7 mouse cellular contexts compared by ENCODE assay signal in the genomic region with DNA sequence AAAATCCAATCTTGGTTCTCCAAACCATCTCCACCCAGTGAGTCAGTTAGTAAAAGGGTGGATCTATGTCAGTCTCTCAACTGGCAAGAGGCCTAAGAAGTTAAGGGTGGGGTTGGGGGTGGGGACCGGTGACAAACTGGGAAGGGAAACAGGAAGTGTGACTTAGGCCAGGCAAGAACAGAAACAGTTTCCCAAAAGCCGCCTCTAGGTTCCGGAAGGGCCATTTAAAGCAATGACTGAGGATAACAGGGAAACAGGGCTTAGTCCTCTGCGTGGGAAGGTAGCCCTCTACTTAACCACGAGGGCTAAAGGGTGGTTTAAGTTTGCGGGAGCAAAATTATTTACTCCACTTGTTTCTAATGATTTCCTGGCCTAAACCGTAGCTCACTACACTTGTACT. TPM values are rescaled to one million over a fixed set of nuclear protein-coding genes. Genes with fewer than 3 reads are reported as not detected.
DNase-seq lines count a peak whose midpoint lies in the region; ATAC-seq and TF ChIP-seq lines count a peak whose summit lies in the region.

No protein-coding gene starts in this region.

- H3K27ac ChIP-seq in MEL (ENCODE audit: control insufficient read depth, low read depth, low read length): peak overlapping the region; percentile 99
- peak overlapping the region; percentile 61; the same call in 1 of the 2 replicates for H3K27ac ChIP-seq in bone marrow, adult 2 months (ENCODE audit: control insufficient read depth, insufficient read depth, low read depth, low read length, poor library complexity)
- H3K27ac ChIP-seq in forebrain, embryonic 15.5 days (replicated peaks): no peak overlapping the region
- no peak overlapping the region for H3K27ac ChIP-seq in hindbrain, embryonic 13.5 days
- peak overlapping the region; percentile 81 for H3K27ac ChIP-seq in liver, adult 2 months (replicated peaks; ENCODE audit: insufficient read depth, low read depth, low read length)

- DNase-seq in MEL (ENCODE audit: low read depth, low spot score): peak; percentile 93
- peak; percentile 80 for DNase-seq in liver, adult 2 months (ENCODE audit: extremely low read depth, low read depth, low spot score)
- DNase-seq in monocyte, adult 2 months (ENCODE audit: low read depth in 1 of 2, low spot score in 2 of 2): peak; percentile 20 to 41
- no peak for DNase-seq in frontal cortex, postnatal 10 days (ENCODE audit: low spot score in 2 of 2)

- no peak for ATAC-seq in forebrain, embryonic 15.5 days (replicated peaks)
- no peak for ATAC-seq in hindbrain, embryonic 13.5 days (ENCODE audit: low FRiP score)

- H3K4me1 ChIP-seq in MEL (ENCODE audit: control insufficient read depth in 1 of 2, insufficient read depth in 2 of 2, low read length in 2 of 2): peaks cover 15 to 20% of the 10 kb centered on the region in 2 experiments
- no peaks in the 10 kb centered on the region; the same call in 1 of the 2 replicates for H3K4me1 ChIP-seq in bone marrow, adult 2 months (ENCODE audit: control insufficient read depth, insufficient read depth, low read length)
- peaks cover 10% of the 10 kb centered on the region for H3K4me1 ChIP-seq in forebrain, embryonic 15.5 days
- peaks cover 8% of the 10 kb centered on the region; the same call in 1 of the 2 replicates for H3K4me1 ChIP-seq in hindbrain, embryonic 13.5 days (replicated peaks)
- H3K4me1 ChIP-seq in liver, adult 2 months (ENCODE audit: control insufficient read depth, insufficient read depth, low read length): peaks cover 12% of the 10 kb centered on the region

- 0% methylated on average over 7 of the region's 7 CpGs for WGBS in bone marrow, adult 2 months
- 32% methylated on average over 7 of the region's 7 CpGs for WGBS in forebrain, embryonic 15.5 days
- 28% methylated on average over 7 of the region's 7 CpGs for WGBS in hindbrain, embryonic 13.5 days
- WGBS in liver, adult 2 months: 1% methylated on average over 7 of the region's 7 CpGs

- peak in 1 of 2 experiments; percentile 73; a peak in 2 of 4 replicates for TF ChIP-seq POLR2A in MEL (IDR thresholded peaks at IDR 0.05; ENCODE audit: control insufficient read depth in 1 of 2, insufficient read depth in 1 of 2, low read depth in 1 of 2, low read length in 2 of 2, poor library complexity in 1 of 2)
- no peak for TF ChIP-seq POLR2A in bone marrow, adult 2 months (IDR thresholded peaks at IDR 0.05; ENCODE audit: borderline replicate concordance, control insufficient read depth, low read depth, low read length)
- no peak for TF ChIP-seq POLR2A in liver, adult 2 months (IDR thresholded peaks at IDR 0.05; ENCODE audit: extremely low read depth, insufficient read depth, low read length)

- H3K79me2 ChIP-seq in MEL (ENCODE audit: control insufficient read depth, insufficient read depth, low read length, poor library complexity): peaks cover 15% of the 10 kb centered on the region
- H3K79me2 ChIP-seq in liver, adult 2 months (ENCODE audit: control insufficient read depth, insufficient read depth, low read length): peaks cover 9% of the 10 kb centered on the region; the same call in 1 of the 2 replicates

- peaks cover 1 to 36% of the 10 kb centered on the region in 2 experiments for H3K36me3 ChIP-seq in MEL (ENCODE audit: control insufficient read depth in 1 of 2, insufficient read depth in 2 of 2, low read length in 2 of 2)
- H3K36me3 ChIP-seq in forebrain, embryonic 15.5 days: no peaks in the 10 kb centered on the region
- H3K36me3 ChIP-seq in hindbrain, embryonic 13.5 days: 0 out of 2 replicates have a peak, but pooled peaks cover 3% of the 10 kb centered on the region
- H3K36me3 ChIP-seq in liver, adult 2 months (ENCODE audit: control insufficient read depth, insufficient read depth, low read length): peaks cover 3% of the 10 kb centered on the region

- TF ChIP-seq CTCF in MEL (IDR thresholded peaks at IDR 0.05 in 2 of 3, conservative IDR thresholded peaks at IDR 0.05 in 1 of 3; ENCODE audit: control insufficient read depth in 1 of 3, insufficient read depth in 1 of 3, low read depth in 2 of 3, low read length in 3 of 3, poor library complexity in 1 of 3, severe bottlenecking in 1 of 3): no peak
- TF ChIP-seq CTCF in bone marrow, adult 2 months (IDR thresholded peaks at IDR 0.05; ENCODE audit: control insufficient read depth, insufficient read depth, low read length): no peak
- TF ChIP-seq CTCF in liver, adult 2 months (IDR thresholded peaks at IDR 0.05; ENCODE audit: low read depth, low read length): no peak

- H3K9me3 ChIP-seq in MEL (replicated peaks; ENCODE audit: insufficient read depth, low read length): no peaks in the 10 kb centered on the region
- no peaks in the 10 kb centered on the region for H3K9me3 ChIP-seq in forebrain, embryonic 15.5 days
- no peaks in the 10 kb centered on the region for H3K9me3 ChIP-seq in hindbrain, embryonic 13.5 days

- H3K27me3 ChIP-seq in MEL (ENCODE audit: control insufficient read depth in 1 of 2, insufficient read depth in 2 of 2, low read length in 2 of 2): no peaks in the 10 kb centered on the region
- H3K27me3 ChIP-seq in forebrain, embryonic 15.5 days: no peaks in the 10 kb centered on the region
- peaks cover 9% of the 10 kb centered on the region; the same call in 1 of the 2 replicates for H3K27me3 ChIP-seq in hindbrain, embryonic 13.5 days
- H3K27me3 ChIP-seq in liver, adult 2 months (ENCODE audit: control insufficient read depth, insufficient read depth, low read length): no peaks in the 10 kb centered on the region

- TF ChIP-seq RAD21 in MEL (IDR thresholded peaks at IDR 0.05; ENCODE audit: low read depth, low read length): no peak

- peak overlapping the region; percentile 81 for H3K4me3 ChIP-seq in MEL (ENCODE audit: control insufficient read depth in 1 of 2, insufficient read depth in 1 of 2, low read depth in 2 of 2, low read length in 2 of 2)
- peak overlapping the region; percentile 98 for H3K4me3 ChIP-seq in bone marrow, adult 2 months (replicated peaks; ENCODE audit: control insufficient read depth, low read depth, low read length)
- peak overlapping the region; percentile 54; the same call in 1 of the 2 replicates for H3K4me3 ChIP-seq in forebrain, embryonic 15.5 days
- H3K4me3 ChIP-seq in hindbrain, embryonic 13.5 days: peak overlapping the region; percentile 57
- H3K4me3 ChIP-seq in liver, adult 2 months (ENCODE audit: insufficient read depth, low read depth, low read length): peak overlapping the region; percentile 87

- TF ChIP-seq EP300 in MEL (IDR thresholded peaks at IDR 0.05; ENCODE audit: low read depth in 1 of 2, low read length in 2 of 2): peak in 1 of 2 experiments; percentile 65; a peak in 3 of 4 replicates

- H3K9ac ChIP-seq in MEL (ENCODE audit: control insufficient read depth, low read depth, low read length, poor library complexity, severe bottlenecking): peak overlapping the region; percentile 72
- H3K9ac ChIP-seq in forebrain, embryonic 15.5 days (replicated peaks): no peak overlapping the region
- no peak overlapping the region for H3K9ac ChIP-seq in hindbrain, embryonic 13.5 days
- H3K9ac ChIP-seq in liver, adult 2 months (ENCODE audit: low read depth, low read length): peak overlapping the region; percentile 69

- H3K4me2 ChIP-seq in forebrain, embryonic 15.5 days (replicated peaks): peak overlapping the region; percentile 74
- peak overlapping the region; percentile 83 for H3K4me2 ChIP-seq in hindbrain, embryonic 13.5 days

TF ChIP-seq in MEL, 35 proteins besides CTCF, POLR2A, EP300 and RAD21 (continues in another document):
- TF ChIP-seq MXI1 (IDR thresholded peaks at IDR 0.05; ENCODE audit: low read depth, low read length): peak; percentile 30; the same call in 1 of the 2 replicates
- no peak for TF ChIP-seq MAFK (IDR thresholded peaks at IDR 0.05; ENCODE audit: borderline replicate concordance, low read depth, low read length)
- TF ChIP-seq GATA1 (IDR thresholded peaks at IDR 0.05; ENCODE audit: low read depth, low read length): no peak
- TF ChIP-seq SIN3A (IDR thresholded peaks at IDR 0.05; ENCODE audit: low read length): peak; percentile 90
- peak; percentile 68 for TF ChIP-seq NELFE (IDR thresholded peaks at IDR 0.05; ENCODE audit: low read depth, low read length)
- no peak for TF ChIP-seq SMC3 (IDR thresholded peaks at IDR 0.05; ENCODE audit: low read depth, low read length)
- peak; percentile 78 for TF ChIP-seq TBP (IDR thresholded peaks at IDR 0.05; ENCODE audit: low read depth, low read length)

RNA-seq across cellular contexts. Expression of a gene that starts 1.1 kb away (rescaled TPM):
- 44.8 and 52.0 TPM in 2 replicates for total RNA-seq in MEL (2012; rRNA removed)
- 10 to 100 TPM in 1 of 2 experiments, not detected in 1; 70.3 TPM for polyA plus RNA-seq in MEL (2012; ENCODE audit: insufficient read depth in 1 of 2, insufficient read length in 2 of 2, low read depth in 1 of 2, low replicate concordance in 2 of 2, missing spikeins in 1 of 2)
- 28.3 and 34.6 TPM in 2 replicates for polyA plus RNA-seq in bone marrow, adult 2 months (2011; ENCODE audit: insufficient read depth, insufficient read length, low replicate concordance, missing spikeins)
- 14.1 and 15.8 TPM in 2 replicates for polyA plus RNA-seq in forebrain, embryonic 15.5 days (2015; fragmentation: Nextera tagmentation; extraction: Ambion mirVana)
- 11.7 and 13.2 TPM in 2 replicates for polyA plus RNA-seq in hindbrain, embryonic 13.5 days (2015; fragmentation: Nextera tagmentation; extraction: Ambion mirVana)
- 92.6 and 103 TPM in 2 replicates for total RNA-seq in liver, adult 2 months (2014; rRNA removed)
- 42.8 and 59.6 TPM in 2 replicates for polyA plus RNA-seq in liver, adult 2 months (2012; rRNA removed)

RNA-seq across cellular contexts. Expression of a gene that starts 17.9 kb away (rescaled TPM):
- 0.42 and 0.62 TPM in 2 replicates for total RNA-seq in MEL (2012; rRNA removed)
- polyA plus RNA-seq in MEL (2012; ENCODE audit: insufficient read depth in 1 of 2, insufficient read length in 2 of 2, low read depth in 1 of 2, low replicate concordance in 2 of 2, missing spikeins in 1 of 2): 1 to 10 TPM in 1 of 2 experiments, not detected in 1; 1.1 TPM
- 7.6 and 7.7 TPM in 2 replicates for polyA plus RNA-seq in bone marrow, adult 2 months (2011; ENCODE audit: insufficient read depth, insufficient read length, low replicate concordance, missing spikeins)
- polyA plus RNA-seq in forebrain, embryonic 15.5 days (2015; fragmentation: Nextera tagmentation; extraction: Ambion mirVana): 0.62 and 0.84 TPM in 2 replicates
- polyA plus RNA-seq in hindbrain, embryonic 13.5 days (2015; fragmentation: Nextera tagmentation; extraction: Ambion mirVana): 0.41 and 0.82 TPM in 2 replicates
- total RNA-seq in liver, adult 2 months (2014; rRNA removed): 0.18 and 0.20 TPM in 2 replicates
- 0.10 and 0.16 TPM in 2 replicates for polyA plus RNA-seq in liver, adult 2 months (2012; rRNA removed)

RNA-seq across cellular contexts. Expression of a gene that starts 26.8 kb away (rescaled TPM):
- total RNA-seq in MEL (2012; rRNA removed): not detected in 2 replicates
- polyA plus RNA-seq in MEL (2012; ENCODE audit: insufficient read depth in 1 of 2, insufficient read length in 2 of 2, low read depth in 1 of 2, low replicate concordance in 2 of 2, missing spikeins in 1 of 2): under 1 TPM in 1 of 2 experiments, not detected in 1; 0.11 TPM
- 2.5 TPM in 1 of 2 replicates, not detected in the other for polyA plus RNA-seq in bone marrow, adult 2 months (2011; ENCODE audit: insufficient read depth, insufficient read length, low replicate concordance, missing spikeins)
- polyA plus RNA-seq in forebrain, embryonic 15.5 days (2015; fragmentation: Nextera tagmentation; extraction: Ambion mirVana): 2.1 and 3.0 TPM in 2 replicates
- 1.0 and 2.2 TPM in 2 replicates for polyA plus RNA-seq in hindbrain, embryonic 13.5 days (2015; fragmentation: Nextera tagmentation; extraction: Ambion mirVana)
- total RNA-seq in liver, adult 2 months (2014; rRNA removed): under 0.01 TPM in 1 of 2 replicates, not detected in the other
- polyA plus RNA-seq in liver, adult 2 months (2012; rRNA removed): not detected in 2 replicates

Comparison
In these comparisons a context has a peak if more than half of its experiments do, and no peak if none do; other contexts are left out.
1. DNase-seq: peak in MEL (single experiment), liver, adult 2 months (single experiment) and monocyte, adult 2 months (2 of 2); none in frontal cortex, postnatal 10 days (0 of 2).
2. H3K27ac ChIP-seq: peak in MEL (single experiment), bone marrow, adult 2 months (single experiment) and liver, adult 2 months (single experiment); none in forebrain, embryonic 15.5 days (single experiment) and hindbrain, embryonic 13.5 days (single experiment).
3. H3K9ac ChIP-seq: peak in MEL (single experiment) and liver, adult 2 months (single experiment); none in forebrain, embryonic 15.5 days (single experiment) and hindbrain, embryonic 13.5 days (single experiment).
4. Peak in every context shown above with its lines, with median percentiles within 50 percentile points of each other: H3K4me3 ChIP-seq.